Mouse (Mus musculus) monocyte, adult 5-6 weeks (primary cell): Measurements from ENCODE around the gene Mrpl20. TPM values are rescaled to one million over a fixed set of nuclear protein-coding genes. Genes with fewer than 3 reads are reported as not detected.
"Not testable (repeated sequence)": the region's sequence is repeated elsewhere in the genome, so short reads cannot be mapped to it uniquely, and the experiment has no call there.

Experiments
- ATAC-seq: fragments of 153-309, 156-312 bp; replicated peaks from 2 replicates; pipeline ENCODE4 v1.8.0; 2017; ENCODE audit warnings: mild to moderate bottlenecking; ENCODE audit not compliant: low TSS enrichment, insufficient number of reproducible peaks, severe bottlenecking, poor library complexity, low FRiP score
- total RNA-seq: library from RNA; stranded (forward); fragments of 200-1000, 200-491, 200-594 nt; gene quantifications from 3 replicates; pipeline ENCODE4 v1.2.3, GENCODE M21; 2017

Mrpl20 gene
- total RNA-seq, 1 experiment from 2014 or later = 56.7 TPM

DNA sequence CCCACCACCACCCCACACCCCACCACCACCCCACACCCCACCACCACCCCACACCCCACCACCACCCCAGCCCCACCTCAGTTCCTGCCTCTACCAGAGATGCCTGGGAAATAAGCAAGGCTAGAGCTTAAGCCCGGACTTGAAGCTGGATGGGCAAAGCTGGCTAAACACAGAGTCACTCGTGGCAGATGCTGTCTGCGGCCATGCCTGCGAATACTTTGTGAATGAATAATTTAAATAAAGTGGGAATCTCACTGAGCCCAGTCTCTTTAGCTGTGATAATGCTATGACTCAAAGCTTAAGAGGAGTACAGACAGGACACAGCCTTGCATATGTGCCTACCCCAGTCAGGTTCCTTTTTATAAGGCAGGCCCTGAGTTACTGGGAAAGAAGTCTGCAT lies 23.2 kb upstream of the Mrpl20 start:
- ATAC-seq = no peak

DNA sequence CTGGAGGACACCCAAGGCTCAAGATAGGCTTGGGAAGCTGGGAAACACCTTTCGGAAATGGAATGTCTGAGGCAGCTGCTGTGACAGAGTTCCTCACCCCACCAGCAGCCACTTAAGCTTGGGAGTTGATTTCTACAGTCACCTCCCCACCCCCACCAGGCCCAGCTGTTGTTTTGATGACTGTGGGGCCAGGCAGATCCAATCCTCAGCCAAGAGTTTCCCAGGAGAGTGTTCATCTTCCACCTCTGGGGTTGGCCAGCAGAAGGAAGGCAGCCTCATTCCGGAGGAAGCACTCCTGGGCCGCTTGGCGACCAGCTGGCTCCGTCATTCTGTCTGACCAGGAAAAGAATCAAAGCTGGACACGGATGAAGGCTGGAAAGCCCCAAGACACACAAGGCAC lies 21.8 kb upstream of the Mrpl20 start:
- no peak for ATAC-seq

- no peak for ATAC-seq
Observed at GRCm38 (mm10) chr4:155783486-155784080, 19.1 kb upstream of the Mrpl20 start.

DNA sequence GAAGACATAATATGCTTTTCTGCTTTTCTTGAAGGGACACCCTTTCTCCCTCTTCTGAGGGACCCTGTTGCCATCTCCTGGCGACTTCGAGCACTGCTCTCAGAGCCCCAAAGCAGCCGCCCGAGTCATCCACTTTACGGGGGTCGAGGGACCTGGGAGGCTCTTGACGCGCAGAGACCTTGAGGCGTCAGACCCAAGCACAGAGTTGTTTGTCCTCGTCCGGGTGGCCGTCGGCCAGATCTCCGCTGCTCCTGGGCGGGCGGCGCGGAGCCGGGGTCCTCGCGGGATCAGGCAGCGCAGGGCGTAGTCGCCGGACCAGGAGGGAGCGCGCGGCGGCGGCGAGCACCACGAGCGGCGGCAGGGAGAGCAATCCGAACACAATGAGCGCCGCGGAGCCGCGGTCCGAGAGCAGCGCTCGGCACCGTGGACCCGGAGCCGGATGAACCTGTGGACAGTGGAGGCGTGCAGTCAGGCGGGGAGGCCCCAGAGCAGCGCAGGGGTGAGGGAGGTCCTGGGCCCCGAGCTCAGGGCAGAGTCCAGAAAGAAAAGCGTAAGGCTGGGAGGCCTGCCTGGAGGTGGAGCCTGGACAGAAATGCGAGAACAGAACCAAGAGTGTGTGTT lies 18.5 kb upstream of the Mrpl20 start:
- ATAC-seq = peak; percentile 63

DNA sequence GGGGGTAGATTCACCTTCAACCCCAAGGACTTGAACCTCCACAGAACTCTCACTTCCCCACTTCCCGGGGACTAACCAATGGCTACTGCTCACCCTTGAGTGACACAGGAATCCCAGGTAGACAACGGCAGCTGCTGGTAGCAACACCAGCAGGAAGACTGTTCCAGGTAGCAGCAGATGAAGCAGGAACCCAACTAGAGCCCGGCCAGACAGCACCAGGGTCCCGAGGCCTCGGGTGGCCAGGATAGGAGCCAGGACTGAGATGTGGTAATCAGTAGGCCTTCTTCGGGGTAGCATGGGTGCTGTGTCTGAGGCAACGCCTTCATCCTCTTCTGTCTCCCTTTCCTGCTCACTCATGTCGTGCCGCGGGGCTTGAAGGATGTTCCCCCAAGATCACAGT lies 17.4 kb upstream of the Mrpl20 start:
- no peak for ATAC-seq

DNA sequence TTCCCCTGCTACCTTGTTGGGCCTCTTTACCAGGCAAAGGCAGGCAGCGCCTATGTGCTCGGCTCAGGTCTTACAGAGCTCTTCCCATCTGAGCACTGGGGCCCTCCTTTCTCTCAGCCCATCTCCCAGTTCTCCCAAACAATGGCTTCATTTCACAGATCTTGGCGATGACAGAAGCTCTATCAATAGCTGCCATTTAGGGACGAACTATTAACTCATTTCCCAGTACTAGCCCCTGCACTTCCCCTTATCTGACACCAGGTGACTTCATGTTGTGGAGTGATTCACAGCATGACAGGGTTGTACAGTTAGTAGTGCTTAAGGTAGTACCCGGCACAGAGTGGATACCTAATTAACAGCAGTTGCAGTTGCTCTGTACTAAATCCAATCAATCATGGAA lies 16.9 kb upstream of the Mrpl20 start, which contains the start of gene Tmem88b:
Gene Tmem88b (minus strand): TSS at position 56 of the 400 bp plus-strand sequence.
- ATAC-seq = no peak

- no peak for ATAC-seq
Observed at GRCm38 (mm10) chr4:155788300-155788699, 14.4 kb upstream of the Mrpl20 start.

DNA sequence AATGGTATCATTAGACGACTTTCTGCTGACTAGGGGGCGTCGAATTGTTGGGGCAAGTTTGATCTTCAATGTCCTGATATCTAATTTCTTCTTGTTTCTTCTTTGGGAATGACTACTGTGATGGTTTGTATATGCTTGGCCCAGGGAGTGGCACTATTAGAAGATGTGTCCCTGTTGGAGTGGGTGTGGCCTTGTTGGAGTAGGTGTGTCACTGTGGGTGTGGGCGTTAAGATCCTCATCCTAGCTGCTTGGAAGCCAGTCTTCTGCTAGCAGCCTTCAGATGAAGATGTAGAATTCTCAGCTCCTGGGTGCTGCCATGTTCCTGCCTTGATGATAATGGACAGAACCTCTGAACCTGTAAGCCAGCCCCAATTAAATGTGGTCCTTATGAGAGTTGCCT lies 13.8 kb upstream of the Mrpl20 start:
- not testable (repeated sequence) for ATAC-seq

GRCm38 (mm10) chr4:155790021-155790489 lies 12.6 kb upstream of the Mrpl20 start, which contains the start of gene Ankrd65:
TSS of gene Ankrd65 (plus strand) at chr4:155790439.
- no peak for ATAC-seq

- no peak for ATAC-seq
Observed at GRCm38 (mm10) chr4:155790650-155791161, 12.0 kb upstream of the Mrpl20 start.

GRCm38 (mm10) chr4:155791240-155791933 lies 11.3 kb upstream of the Mrpl20 start:
- ATAC-seq = no peak

GRCm38 (mm10) chr4:155793730-155794129 lies 8.9 kb upstream of the Mrpl20 start:
- no peak for ATAC-seq

DNA sequence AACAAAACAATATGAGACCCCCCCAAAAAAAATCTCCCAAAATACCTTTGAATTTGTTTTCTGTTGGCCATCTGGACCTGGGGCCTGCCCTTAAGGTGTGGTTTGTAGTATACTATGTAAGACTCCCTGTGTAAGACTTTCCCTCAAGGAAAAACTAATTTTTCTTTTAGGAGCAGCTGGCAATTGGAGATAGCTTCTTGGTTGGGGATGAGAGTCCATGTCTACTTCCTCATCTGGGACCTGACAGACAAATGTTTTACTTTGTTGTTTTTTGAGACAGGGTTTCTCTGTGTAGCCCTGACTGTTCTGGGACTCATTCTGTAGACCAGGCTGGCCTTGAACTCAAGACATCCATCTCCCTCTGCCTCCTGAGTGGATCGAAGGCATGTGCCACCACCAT lies 603 bp upstream of the Mrpl20 start:
- no peak for ATAC-seq

- ATAC-seq = peak; percentile 99
Observed at GRCm38 (mm10) chr4:155803340-155804041, 813 bp downstream of the Mrpl20 start.

DNA sequence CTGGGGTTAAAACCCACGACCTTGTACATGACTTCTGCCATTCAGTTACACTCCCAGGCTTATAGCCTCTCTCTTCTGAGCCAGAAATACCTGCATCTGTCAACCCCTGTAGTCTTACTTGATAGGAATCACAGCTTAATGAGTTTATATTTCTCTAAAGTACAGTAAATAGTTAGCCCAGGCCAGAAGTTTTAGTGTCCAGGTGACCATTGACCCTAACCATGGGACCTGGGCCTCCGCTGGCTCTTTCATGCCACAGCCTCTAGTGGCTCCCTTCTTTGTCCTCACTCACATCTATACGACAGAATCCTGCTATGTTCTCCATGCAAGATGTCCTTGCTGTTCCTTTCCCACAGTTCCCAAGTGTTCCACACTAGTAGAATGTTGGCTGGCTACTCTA lies 5.2 kb downstream of the Mrpl20 start:
- ATAC-seq = no peak

GRCm38 (mm10) chr4:155811929-155812664 lies 9.4 kb downstream of the Mrpl20 start, which contains the start of gene Ccnl2:
TSS of gene Ccnl2 (plus strand) at chr4:155812489.
- peak; percentile 99 for ATAC-seq

- no peak for ATAC-seq
Observed at GRCm38 (mm10) chr4:155812665-155813181, 10.0 kb downstream of the Mrpl20 start.

DNA sequence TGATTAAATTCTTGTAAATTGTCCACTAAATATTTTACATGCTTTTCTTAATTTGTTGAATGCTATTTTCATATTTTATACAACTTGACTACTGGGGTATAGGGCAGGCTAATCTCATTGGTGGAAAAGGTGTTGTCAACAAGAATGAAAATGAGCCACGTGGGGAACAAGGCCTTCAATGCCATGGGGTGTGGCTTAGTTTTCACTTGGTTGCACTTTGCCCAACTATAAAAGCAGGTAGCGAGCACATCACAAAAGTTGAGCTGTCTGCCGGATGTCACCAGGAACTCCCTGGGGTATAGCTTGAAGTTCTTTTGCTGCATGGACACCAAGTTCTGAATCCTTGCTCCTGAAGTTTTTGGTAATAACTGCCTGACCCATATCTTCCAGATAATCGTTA lies 14.9 kb downstream of the Mrpl20 start:
- no peak for ATAC-seq
